Mouse (Mus musculus): ENCODE measurements around the gene Cbl. TPM values are rescaled to one million over a fixed set of nuclear protein-coding genes. Genes with fewer than 3 reads are reported as not detected.

The Cbl gene
- polyA plus RNA-seq (2012; rRNA removed): 24.5 and 30.7 TPM in 2 replicates

DNA sequence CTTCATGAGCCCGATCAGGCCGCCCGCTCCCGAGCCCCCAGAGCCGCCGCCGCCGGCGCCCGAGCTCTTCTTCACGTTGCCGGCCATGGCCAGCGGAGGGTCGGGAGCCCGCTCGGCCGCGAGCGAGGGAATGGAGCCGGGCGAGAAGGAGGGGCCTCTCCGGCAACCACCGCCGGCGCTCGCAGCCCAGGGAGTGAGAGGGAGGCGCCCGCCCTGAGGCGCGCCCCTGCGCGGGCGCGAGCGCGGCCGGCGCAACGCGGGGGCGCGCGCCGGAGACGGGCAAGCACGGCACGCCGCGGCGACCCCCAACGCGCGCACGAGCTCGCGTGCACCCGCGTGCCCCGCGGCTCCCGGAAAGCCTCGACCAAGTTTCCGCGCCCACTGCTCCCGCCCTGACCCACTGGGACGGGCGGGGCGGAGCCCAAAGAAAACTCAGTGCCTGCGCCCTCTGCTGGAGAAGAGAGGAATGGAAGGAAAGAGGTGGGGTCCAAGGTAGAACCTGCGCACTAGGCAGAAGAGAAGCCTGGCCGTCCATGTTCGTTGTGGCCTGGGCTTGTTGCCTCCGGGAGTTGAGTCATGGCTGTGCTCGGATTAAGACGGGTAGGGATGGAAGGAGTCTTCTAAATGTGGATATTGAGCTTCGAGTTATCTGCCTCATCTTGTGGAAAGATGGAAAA, at the start of gene Cbl:
Gene Cbl (minus strand): TSS at position 248 of the 677 bp plus-strand sequence.
- TF ChIP-seq CTCF (IDR thresholded peaks at IDR 0.05; ENCODE audit: borderline replicate concordance, extremely low read depth, insufficient read depth, insufficient read length) (peak; percentile 94), POLR2A (IDR thresholded peaks at IDR 0.05; ENCODE audit: borderline replicate concordance, extremely low read depth, insufficient read depth, insufficient read length, poor library complexity, severe bottlenecking) (peak; percentile 86)
- DNase-seq (ENCODE audit: low read depth): peak; percentile 99

DNA sequence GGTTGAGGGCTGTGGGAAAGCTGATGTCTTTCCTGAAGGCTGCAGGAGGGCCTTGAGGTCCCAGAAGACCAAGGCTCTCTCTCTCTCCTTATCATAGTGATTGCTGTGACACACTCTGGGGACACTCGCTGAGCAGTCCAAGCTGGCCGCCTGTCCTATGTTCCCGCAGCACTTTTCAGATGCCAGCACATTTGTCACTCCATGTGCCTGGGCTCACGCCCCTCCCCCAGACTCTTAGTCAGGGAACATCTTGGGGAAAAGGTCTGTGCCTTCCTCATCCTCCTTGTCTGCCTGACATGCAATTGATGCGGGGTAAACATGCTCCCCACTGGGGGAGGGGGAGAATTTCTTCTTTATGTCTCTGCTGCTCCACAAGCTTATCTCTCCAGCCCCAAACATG, 49.3 kb upstream of the Cbl start:
- DNase-seq (ENCODE audit: low read depth): no peak
- TF ChIP-seq POLR2A (IDR thresholded peaks at IDR 0.05; ENCODE audit: borderline replicate concordance, extremely low read depth, insufficient read depth, insufficient read length, poor library complexity, severe bottlenecking) (no peak), CTCF (IDR thresholded peaks at IDR 0.05; ENCODE audit: borderline replicate concordance, extremely low read depth, insufficient read depth, insufficient read length) (no peak)

DNA sequence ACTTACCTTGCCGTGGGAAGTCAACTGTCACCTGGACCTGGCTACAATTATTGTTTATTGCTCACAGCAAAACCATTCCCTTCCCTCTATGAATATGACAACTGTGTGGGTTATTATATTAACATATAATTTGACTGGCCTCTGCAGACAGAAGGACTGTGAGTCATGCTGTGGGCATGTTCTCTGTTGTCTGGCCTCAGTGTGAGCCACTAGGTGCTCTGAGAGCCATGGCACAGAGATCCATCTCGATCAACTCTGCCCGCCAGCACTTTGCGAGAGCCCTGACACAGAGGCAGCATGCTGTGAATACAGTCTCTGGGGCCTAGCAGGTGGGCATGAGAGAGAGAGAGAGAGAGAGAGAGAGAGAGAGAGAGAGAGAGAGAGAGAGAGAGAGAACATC, 36.1 kb upstream of the Cbl start:
- TF ChIP-seq CTCF (IDR thresholded peaks at IDR 0.05; ENCODE audit: borderline replicate concordance, extremely low read depth, insufficient read depth, insufficient read length) (no peak), POLR2A (IDR thresholded peaks at IDR 0.05; ENCODE audit: borderline replicate concordance, extremely low read depth, insufficient read depth, insufficient read length, poor library complexity, severe bottlenecking) (no peak)
- DNase-seq (ENCODE audit: low read depth): no peak

DNA sequence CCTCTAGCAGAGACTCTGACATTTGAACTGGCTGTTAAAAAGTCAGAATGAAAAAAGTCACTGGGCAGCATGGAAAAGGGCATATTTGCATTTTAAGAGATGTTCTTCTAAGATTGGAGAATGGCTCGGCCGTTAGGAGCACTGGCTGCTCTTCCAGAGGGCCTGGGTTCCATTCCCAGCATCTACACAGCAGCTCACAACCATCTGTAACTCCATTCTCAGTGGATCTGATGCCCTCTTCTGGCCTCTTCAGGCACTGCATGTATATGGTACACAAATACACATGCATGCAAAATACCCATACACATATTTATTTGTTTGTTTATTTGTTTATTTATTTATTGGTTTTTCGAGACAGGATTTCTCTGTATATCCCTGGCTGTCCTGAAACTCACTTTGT, 35.2 kb upstream of the Cbl start:
- DNase-seq (ENCODE audit: low read depth): no peak
- TF ChIP-seq CTCF (IDR thresholded peaks at IDR 0.05; ENCODE audit: borderline replicate concordance, extremely low read depth, insufficient read depth, insufficient read length) (peak; percentile 30; the same call in 1 of the 2 replicates), POLR2A (IDR thresholded peaks at IDR 0.05; ENCODE audit: borderline replicate concordance, extremely low read depth, insufficient read depth, insufficient read length, poor library complexity, severe bottlenecking) (no peak)

DNA sequence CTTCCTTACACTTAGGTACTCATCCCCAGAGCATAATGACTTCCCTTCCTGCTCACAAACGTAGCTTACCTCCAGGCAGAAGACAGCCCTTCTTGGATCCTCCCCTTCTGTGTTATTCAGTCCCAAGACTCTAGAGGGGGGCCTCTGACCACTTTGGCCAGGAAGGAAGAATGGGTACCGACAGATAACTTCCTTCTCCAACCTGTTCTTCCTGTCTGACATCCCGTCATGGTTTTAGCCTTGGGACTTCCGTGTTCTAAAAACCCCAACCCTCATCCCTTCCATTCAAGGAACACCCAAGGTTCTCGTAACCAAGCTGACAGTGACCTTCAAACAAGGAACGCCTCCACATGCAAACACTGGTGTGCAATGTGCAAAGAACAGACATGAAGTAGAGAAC, 34.6 kb upstream of the Cbl start, which contains the start of gene Nlrx1:
Gene Nlrx1 (minus strand): TSS at position 168 of the 400 bp plus-strand sequence.
- no peak for DNase-seq (ENCODE audit: low read depth)
- TF ChIP-seq POLR2A (IDR thresholded peaks at IDR 0.05; ENCODE audit: borderline replicate concordance, extremely low read depth, insufficient read depth, insufficient read length, poor library complexity, severe bottlenecking) (no peak), CTCF (IDR thresholded peaks at IDR 0.05; ENCODE audit: borderline replicate concordance, extremely low read depth, insufficient read depth, insufficient read length) (no peak)

DNA sequence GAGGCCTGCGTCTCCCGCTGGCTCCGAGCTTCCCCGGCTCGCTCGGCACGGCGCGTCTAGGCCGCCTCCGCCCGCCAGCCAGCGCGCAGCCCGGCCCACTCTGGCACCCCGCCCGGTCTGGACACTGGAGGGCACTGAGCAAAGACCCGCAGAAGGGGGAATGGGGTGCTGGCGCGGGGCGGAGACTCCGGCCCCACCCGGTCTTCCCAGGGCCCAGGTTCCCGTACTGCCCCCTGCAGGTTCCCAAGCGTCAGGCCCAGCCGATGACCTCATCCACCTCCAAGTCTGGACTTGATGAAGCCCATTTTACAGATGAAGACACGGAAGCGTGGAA, 34.1 kb upstream of the Cbl start:
- peak; percentile 92 for DNase-seq (ENCODE audit: low read depth)
- peak; percentile 46 for TF ChIP-seq POLR2A (IDR thresholded peaks at IDR 0.05; ENCODE audit: borderline replicate concordance, extremely low read depth, insufficient read depth, insufficient read length, poor library complexity, severe bottlenecking)
- TF ChIP-seq CTCF (IDR thresholded peaks at IDR 0.05; ENCODE audit: borderline replicate concordance, extremely low read depth, insufficient read depth, insufficient read length): peak; percentile 60

DNA sequence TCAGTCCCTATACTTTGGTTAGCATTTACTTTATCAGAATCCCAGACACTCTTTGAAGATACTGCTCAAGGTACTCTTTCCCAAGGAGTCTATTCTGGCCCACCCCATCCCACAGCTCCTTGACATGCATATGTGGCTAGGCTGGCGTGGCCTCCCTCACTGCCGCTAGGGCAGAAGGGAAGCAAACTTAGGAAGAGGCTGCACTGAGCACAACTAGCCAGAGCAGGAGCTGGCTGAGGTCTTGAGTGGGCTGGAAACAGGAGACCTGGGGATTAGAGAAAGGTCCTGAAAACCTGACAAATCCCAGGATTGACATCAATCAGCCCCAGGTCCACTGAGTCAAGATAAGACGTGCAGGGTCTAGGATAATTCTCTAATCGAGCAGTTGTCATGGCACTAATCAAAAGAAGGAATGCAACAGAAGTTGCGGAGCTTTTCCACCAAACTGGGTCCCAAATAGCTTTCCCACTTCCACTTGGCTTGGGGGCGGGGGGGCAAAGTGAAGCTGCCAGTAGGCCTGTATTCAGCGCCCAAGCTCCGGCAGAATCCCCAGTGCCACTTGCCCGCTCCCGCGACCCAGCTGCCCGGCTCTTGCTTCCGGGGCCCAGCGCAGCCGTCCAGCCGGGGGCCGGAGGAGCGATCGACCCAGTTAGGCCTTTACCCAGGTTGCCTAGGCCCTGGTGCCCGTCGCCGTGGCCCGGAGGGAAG, 33.6 kb upstream of the Cbl start:
- TF ChIP-seq POLR2A (IDR thresholded peaks at IDR 0.05; ENCODE audit: borderline replicate concordance, extremely low read depth, insufficient read depth, insufficient read length, poor library complexity, severe bottlenecking) (no peak), CTCF (IDR thresholded peaks at IDR 0.05; ENCODE audit: borderline replicate concordance, extremely low read depth, insufficient read depth, insufficient read length) (no peak)
- DNase-seq (ENCODE audit: low read depth): peak; percentile 31

DNA sequence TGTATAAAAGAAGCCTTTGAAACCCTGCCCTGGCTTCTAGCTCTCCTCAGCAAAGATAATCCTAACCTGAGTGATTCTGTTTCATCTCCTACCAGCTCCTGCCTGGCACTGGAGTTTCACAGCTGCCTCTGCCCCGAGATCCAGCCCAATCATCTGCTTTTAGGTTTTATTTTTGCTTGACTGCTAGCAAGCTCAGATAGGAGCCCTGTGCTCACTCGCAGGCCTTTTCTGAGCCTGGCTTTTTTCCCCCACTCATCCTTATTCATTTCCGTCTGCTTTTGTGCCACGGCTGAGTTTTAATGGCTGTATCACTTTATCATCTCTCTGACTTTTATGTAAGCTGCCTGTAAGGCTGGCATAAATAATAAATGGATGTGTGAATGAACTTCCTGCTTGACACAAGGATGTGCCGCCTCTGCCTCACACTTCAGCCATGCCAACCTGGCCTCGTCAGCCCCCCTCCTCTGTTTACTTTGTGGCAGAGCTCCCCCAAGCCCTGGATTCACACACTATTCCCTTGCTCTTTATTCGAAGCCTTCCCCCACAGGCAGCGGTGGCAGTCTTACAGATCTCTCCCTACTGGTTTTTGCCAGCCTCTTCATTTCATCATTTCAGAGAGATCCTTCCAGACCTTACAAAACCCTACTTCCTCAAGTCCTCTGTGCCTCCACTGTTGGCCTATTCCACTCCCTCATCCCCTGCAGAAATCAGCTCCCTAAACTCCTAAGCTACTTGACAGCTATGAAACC, 32.8 kb upstream of the Cbl start:
- DNase-seq (ENCODE audit: low read depth): peak; percentile 30
- TF ChIP-seq POLR2A (IDR thresholded peaks at IDR 0.05; ENCODE audit: borderline replicate concordance, extremely low read depth, insufficient read depth, insufficient read length, poor library complexity, severe bottlenecking) (no peak), CTCF (IDR thresholded peaks at IDR 0.05; ENCODE audit: borderline replicate concordance, extremely low read depth, insufficient read depth, insufficient read length) (no peak)

DNA sequence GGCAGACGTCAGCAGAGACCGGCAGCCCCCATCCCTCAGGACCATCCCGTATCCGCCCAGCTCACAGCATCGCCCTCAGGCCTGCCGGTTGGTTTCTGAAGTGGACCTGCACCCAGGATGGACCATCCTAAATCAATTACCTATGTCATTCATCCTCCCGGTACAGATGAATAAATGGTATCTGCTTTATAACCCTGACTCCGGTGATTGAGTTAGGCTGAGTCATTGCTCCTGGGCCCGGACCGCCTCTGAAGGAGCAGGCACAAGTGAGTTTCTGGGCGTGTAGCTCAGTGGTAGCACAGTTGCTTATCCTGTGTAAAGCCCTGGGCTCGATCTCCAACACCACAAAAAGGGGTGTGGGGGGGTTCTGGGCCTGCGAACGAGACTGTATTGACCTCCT, 27.5 kb upstream of the Cbl start:
- no peak for TF ChIP-seq POLR2A (IDR thresholded peaks at IDR 0.05; ENCODE audit: borderline replicate concordance, extremely low read depth, insufficient read depth, insufficient read length, poor library complexity, severe bottlenecking)
- no peak for TF ChIP-seq CTCF (IDR thresholded peaks at IDR 0.05; ENCODE audit: borderline replicate concordance, extremely low read depth, insufficient read depth, insufficient read length)
- no peak for DNase-seq (ENCODE audit: low read depth)

DNA sequence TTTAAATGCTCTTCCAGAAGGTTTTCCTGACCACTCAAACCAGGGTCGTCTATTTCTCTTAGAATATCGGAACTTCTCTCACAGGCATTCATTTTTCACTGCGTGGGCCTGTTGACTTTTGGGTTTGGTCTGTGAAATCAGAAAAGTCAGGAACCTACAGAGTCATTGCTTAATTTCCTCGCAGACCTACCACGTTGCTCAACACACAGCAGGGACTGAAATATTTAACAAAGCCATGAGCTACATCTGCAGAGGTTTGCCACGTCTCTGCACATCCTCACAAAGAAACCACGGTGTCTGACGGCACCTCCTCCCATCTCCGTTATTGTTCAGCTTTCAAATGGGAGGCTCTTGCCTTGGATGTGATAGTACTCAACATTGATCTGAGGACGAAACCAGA, 25.2 kb upstream of the Cbl start:
- TF ChIP-seq POLR2A (IDR thresholded peaks at IDR 0.05; ENCODE audit: borderline replicate concordance, extremely low read depth, insufficient read depth, insufficient read length, poor library complexity, severe bottlenecking) (no peak), CTCF (IDR thresholded peaks at IDR 0.05; ENCODE audit: borderline replicate concordance, extremely low read depth, insufficient read depth, insufficient read length) (no peak)
- DNase-seq (ENCODE audit: low read depth): no peak

DNA sequence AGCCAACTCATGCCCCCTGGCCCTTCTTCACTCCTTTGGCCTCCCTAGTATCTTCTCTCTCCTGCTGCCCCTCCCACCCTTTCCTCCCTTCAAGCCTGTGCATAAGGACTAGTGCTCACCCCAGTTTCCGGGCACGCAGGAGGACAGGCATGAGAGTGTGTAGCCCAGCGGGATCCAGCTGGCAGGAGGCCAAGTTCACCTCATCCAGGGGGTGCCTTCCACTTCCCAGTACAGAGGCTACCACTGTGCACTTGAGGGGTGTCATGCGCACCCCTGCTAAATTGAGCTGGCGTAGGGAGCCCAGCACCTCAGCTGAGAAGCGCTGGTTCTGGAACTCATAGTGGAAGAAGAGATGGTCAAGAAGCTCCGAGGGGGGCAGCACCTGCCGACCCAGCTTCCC, 22.4 kb upstream of the Cbl start:
- peak; percentile 12 for DNase-seq (ENCODE audit: low read depth)
- TF ChIP-seq CTCF (IDR thresholded peaks at IDR 0.05; ENCODE audit: borderline replicate concordance, extremely low read depth, insufficient read depth, insufficient read length) (no peak), POLR2A (IDR thresholded peaks at IDR 0.05; ENCODE audit: borderline replicate concordance, extremely low read depth, insufficient read depth, insufficient read length, poor library complexity, severe bottlenecking) (no peak)
